Mouse (Mus musculus) liver, adult 10 weeks (tissue): ENCODE data around the gene Pbx1. TPM values are rescaled to one million over a fixed set of nuclear protein-coding genes. Genes with fewer than 3 reads are reported as not detected.

Source experiments
- polyA plus RNA-seq: library from polyadenylated mRNA; stranded (reverse); fragments of 350-450 nt; fragmentation: Illumina TruSeq; extraction: RNeasy Lipid Tissue Mini Kit (QIAGEN cat#74804); gene quantifications from one replicate; pipeline ENCODE4 v1.2.3, GENCODE M21; 2014; ENCODE audit warnings: low read depth, low replicate concordance

The Pbx1 gene
- 8.9 TPM for polyA plus RNA-seq

DNA sequence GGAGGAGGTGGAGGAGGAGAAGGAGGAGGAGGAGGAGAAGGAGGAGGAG, at the start of gene Pbx1:
Pbx1 (minus strand) TSS at position 39 of the 49 bp plus-strand sequence.

